Mouse (Mus musculus) gastrocnemius, postnatal 25 days (tissue): ENCODE measurements at regions not wholly inside any gene's neighbourhood (a gene's known extent, or its start where the extent isn't known, plus 50 kb on each side); places are given as distances from the start of the nearest gene placed in this dataset.

ENCODE experiments used
- DNase-seq: peaks from one replicate; pipeline ENCODE4 v3.0.0; 2022
- microRNA-seq, 2 experiments: library from miRNA; unstranded; fragments of <30 nt; microRNA quantifications; one replicate each; pipeline ENCODE4 v1.2.0; 2021; ENCODE audit warnings: borderline replicate concordance in 2 of 2

DNA sequence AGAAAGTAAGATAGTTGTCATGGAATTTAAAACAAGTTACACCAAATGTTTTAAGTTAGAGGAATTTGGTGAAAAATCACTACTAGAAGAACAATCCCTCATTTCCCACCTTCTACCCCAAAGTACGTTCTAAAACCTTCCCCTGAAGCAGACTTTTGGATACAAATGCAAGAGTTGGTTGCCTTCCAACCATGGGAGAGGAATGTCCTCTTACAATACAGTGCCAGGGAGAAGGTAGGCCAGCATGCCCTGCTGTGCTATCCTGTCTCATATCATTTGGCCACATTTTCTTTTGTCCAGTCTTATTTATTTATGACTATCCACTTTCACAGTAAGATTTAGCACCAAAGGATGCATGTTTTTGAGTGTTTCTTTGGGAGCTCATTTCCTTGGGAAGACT is 66.2 kb upstream of the Mpdz start:
- no peak for DNase-seq

DNA sequence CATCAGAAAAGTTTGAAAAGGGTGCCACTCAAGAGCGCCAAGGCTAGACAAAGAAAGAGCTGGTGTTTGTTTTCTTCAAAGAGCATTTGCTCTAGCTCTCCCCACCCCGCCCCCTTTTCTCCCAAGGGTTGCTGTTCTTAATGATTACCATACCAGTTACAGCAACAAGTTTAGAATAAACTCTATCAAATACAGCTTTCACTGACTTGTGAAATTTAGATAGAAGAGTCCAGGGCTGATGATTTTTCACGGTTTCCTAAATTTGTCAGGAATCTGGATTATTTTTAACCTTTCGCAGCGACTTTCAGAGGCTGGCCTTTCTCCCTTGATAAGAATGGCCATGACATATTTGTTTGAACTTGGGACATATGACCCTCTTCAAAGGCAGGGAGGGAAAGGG is 64.2 kb upstream of the Mpdz start:
- no peak for DNase-seq

DNA sequence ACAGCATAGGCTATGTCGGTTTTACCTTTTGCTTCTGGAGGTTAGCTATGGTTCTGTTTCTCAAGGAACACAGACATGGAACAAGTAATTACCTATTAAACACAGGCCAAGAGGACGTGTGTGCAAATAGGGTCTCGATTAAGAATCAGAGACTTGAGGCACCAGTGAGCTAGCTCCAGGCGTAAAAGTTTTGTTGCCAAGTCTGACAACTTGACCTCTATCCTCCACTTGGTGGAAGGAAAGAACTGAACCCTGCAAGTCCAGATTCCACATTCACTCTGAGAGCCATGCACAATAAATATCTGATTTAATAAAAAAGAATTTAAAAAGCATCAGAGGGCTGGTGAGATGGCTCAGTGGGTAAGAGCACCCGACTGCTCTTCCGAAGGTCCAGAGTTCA is 63.7 kb upstream of the Mpdz start:
- no peak for DNase-seq

DNA sequence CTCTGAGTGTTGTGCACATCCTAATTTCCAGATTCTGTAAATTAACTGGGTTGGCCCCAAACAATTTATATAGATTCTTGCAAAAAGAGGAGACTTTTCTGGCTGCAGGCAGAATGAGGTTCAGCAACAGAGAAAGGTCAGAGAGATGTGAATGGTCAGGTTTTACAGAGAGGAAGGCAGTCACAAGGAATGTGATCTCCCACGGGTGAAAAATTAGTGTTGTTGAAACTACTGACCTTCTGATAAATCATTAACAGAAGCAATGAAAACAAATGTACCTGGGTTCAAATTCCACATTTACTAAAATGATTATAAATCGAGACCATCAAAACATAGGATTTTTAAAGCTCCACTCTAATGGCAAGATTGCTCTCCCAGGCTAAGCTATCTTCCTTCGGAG is 62.5 kb upstream of the Mpdz start:
- no peak for DNase-seq

DNA sequence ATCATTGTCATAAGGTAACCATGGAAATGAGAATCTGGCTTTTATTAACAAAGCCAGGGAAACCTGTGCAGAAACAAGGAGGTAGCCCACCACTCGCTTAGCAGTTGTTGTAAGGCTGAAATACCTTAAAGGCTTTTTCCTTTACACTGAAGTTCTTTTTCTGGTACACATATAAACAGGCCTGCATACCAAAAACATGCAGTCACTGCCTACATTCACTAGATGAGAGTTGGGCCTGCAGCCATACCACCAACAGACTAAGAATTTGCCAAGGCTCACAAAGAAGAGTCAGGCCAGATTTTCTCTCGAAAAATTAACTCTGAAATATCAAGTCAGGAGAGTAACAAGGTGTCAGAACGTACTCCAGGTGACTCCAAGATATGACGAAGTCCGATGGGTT is 61.3 kb upstream of the Mpdz start:
- no peak for DNase-seq

DNA sequence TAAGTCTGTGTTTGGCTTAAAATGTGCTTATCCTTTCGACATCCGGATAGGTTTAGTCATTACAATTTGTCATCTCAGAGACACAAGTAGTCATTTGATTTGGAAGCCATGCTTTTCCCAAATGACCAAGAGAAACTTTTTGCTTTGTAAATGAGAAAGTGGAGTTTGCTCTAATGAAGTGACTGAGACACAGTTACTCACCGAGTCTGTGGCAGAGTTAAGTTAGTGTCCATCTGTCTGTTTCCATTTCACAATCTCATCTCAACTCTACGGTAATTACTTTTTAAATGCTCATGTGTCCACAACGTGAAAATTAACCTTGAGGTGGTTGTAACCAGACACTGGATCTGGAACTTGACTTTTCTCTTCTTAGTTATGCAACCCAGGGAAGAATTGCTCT is 59.2 kb upstream of the Mpdz start:
- DNase-seq, result no peak

DNA sequence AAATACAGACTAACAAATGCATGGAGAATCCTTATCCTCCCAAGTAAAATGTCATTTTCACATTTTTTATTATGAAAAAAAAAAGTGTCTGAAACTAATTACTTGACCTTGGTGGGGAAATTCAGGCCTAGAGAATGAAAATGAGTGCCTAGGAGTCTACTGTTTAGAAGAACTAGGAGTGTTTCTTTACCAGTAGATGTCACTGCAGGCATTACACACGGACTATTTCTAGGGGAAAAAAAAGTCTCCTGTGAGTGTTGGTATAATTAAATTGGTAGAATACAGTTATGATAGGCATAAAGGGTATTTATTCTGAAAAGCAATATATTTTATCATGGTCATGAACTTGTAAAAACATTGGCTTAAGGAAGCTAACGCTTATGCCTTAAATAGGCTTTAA is 55.5 kb upstream of the Mpdz start:
- no peak for DNase-seq

DNA sequence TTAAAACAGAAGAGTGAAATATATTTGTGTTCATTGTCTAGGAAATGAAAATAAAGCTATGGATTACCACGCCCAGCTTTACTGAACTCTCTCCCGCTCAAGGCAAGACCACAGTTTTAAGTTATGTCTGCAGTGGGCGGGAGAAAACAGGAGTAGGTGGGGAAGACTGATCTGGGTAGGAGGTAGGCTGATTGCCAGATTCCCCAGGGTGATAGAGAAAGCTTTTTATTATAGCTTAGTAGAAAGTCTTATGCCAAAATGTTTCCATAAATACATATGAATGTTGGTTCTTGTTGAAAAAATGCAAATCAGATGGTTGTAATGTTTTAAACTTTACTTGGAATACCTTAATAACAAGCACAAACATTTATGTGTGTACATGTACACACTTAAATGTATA is 50.2 kb upstream of the Mpdz start:
- DNase-seq, result no peak

Small RNA genes in the stretch of these regions (microRNA-seq; reads per million reads assigned to microRNA genes)
- 0 reads per million in 2 experiments for gene Gm22402
